Mouse (Mus musculus): ENCODE data around the gene Vsnl1. TPM values are rescaled to one million over a fixed set of nuclear protein-coding genes. Genes with fewer than 3 reads are reported as not detected.

Gene Vsnl1
- polyA plus RNA-seq, 1 experiment from 2014 or later = 13.1 TPM

GRCm38 (mm10) chr12:11276632-11277031, 159.8 kb downstream of the Vsnl1 start:
- H3K4me2 ChIP-seq (ENCODE audit: low read depth, low read length) = no peak overlapping the region
- no peak overlapping the region for H3K4me3 ChIP-seq (ENCODE audit: low read length)
- no peak for ATAC-seq (replicated peaks; ENCODE audit: extremely low read depth, insufficient read depth, low FRiP score)
- no peaks in the 10 kb centered on the region for H3K9me3 ChIP-seq (replicated peaks; ENCODE audit: control insufficient read depth, low read length)
- 90% methylated on average over 2 of the region's 2 CpGs for WGBS
- no peak overlapping the region for H3K27ac ChIP-seq (ENCODE audit: low read length)
- H3K36me3 ChIP-seq (ENCODE audit: control insufficient read depth, insufficient read depth) = peaks cover 49% of the 10 kb centered on the region
- H3K27me3 ChIP-seq (ENCODE audit: control insufficient read depth, insufficient read depth, low read length) = no peaks in the 10 kb centered on the region
- H3K4me1 ChIP-seq (ENCODE audit: control insufficient read depth, insufficient read depth, low read length) = no peaks in the 10 kb centered on the region
- no peak overlapping the region for H3K9ac ChIP-seq (ENCODE audit: low read length)

Small RNAs within 50 kb of the gene (microRNA-seq; reads per million reads assigned to microRNA genes)
- not detected for gene Mir7675

Other genes with a start within 250 kb of the Vsnl1 start
- gene Msgn1, start 227.6 kb downstream of the Vsnl1 start, polyA plus RNA-seq (2015; fragmentation: Nextera tagmentation; extraction: Ambion mirVana) = 0.41 TPM in 1 of 2 replicates, not detected in the other
- gene Gen1, start 170.8 kb downstream of the Vsnl1 start, polyA plus RNA-seq (2015; fragmentation: Nextera tagmentation; extraction: Ambion mirVana) = 5.5 and 7.9 TPM in 2 replicates
- gene Smc6, start 170.7 kb downstream of the Vsnl1 start, polyA plus RNA-seq (2015; fragmentation: Nextera tagmentation; extraction: Ambion mirVana) = 110 and 111 TPM in 2 replicates
- gene Rad51ap2, start 19.5 kb upstream of the Vsnl1 start, polyA plus RNA-seq (2015; fragmentation: Nextera tagmentation; extraction: Ambion mirVana) = 0.17 and 0.18 TPM in 2 replicates